Mouse (Mus musculus) neural tube, embryonic 13.5 days (tissue): ENCODE results near the gene Sox12. TPM values are rescaled to one million over a fixed set of nuclear protein-coding genes. Genes with fewer than 3 reads are reported as not detected.

Experiments used
- ATAC-seq: fragments of 200-750 bp; cut with Nextera tagmentation; 2 replicates; pipeline ENCODE4 v1.8.0; 2017; ENCODE audit warnings: low read depth, mild to moderate bottlenecking, moderate TSS enrichment, moderate library complexity
- H3K27ac ChIP-seq: fragments of 300-500 bp; sonication (generic); replicated peaks from 2 replicates; pipeline ENCODE4 v1.5.1; 2015; ENCODE audit warnings: moderate library complexity, mild to moderate bottlenecking, inconsistent platforms
- H3K27me3 ChIP-seq: fragments of 300-500 bp; sonication (generic); 2 replicates; pipeline ENCODE4 v1.6.1; 2015; ENCODE audit warnings: mild to moderate bottlenecking, inconsistent platforms
- H3K36me3 ChIP-seq: fragments of 300-500 bp; sonication (generic); 2 replicates; pipeline ENCODE4 v1.6.1; 2015; ENCODE audit warnings: mild to moderate bottlenecking, inconsistent platforms
- H3K4me1 ChIP-seq: fragments of 300-500 bp; sonication (generic); replicated peaks from 2 replicates; pipeline ENCODE4 v1.6.1; 2015; ENCODE audit warnings: inconsistent platforms
- H3K4me2 ChIP-seq: fragments of 300-500 bp; sonication (generic); 2 replicates; pipeline ENCODE4 v1.6.1; 2015; ENCODE audit warnings: inconsistent platforms, mild to moderate bottlenecking, moderate library complexity
- H3K4me3 ChIP-seq: fragments of 300-500 bp; sonication (generic); 2 replicates; pipeline ENCODE4 v1.5.1; 2015; ENCODE audit warnings: mild to moderate bottlenecking, inconsistent platforms
- H3K9ac ChIP-seq: fragments of 300-500 bp; sonication (generic); 2 replicates; pipeline ENCODE4 v1.6.1; 2015; ENCODE audit warnings: moderate library complexity, mild to moderate bottlenecking, inconsistent platforms
- H3K9me3 ChIP-seq: fragments of 300-500 bp; sonication (generic); 2 replicates; pipeline ENCODE4 v1.6.1; 2016; ENCODE audit warnings: inconsistent platforms
- WGBS: fragments of 180-500 bp; shearing (Covaris S2); methylation state at CpG from one replicate; pipeline ENCODE4 v1.1.7; 2015; 5-methylcytosine and 5-hydroxymethylcytosine counted together
- polyA plus RNA-seq: library from polyadenylated mRNA; unstranded; fragments of >200 nt; fragmentation: Nextera tagmentation; extraction: Ambion mirVana; gene quantifications from 2 replicates; pipeline ENCODE4 v1.2.1, GENCODE M21; 2015

Gene Sox12
- polyA plus RNA-seq, 1 experiment from 2014 or later = 14.9 TPM

GRCm38 (mm10) chr2:152415287-152415686 is 17.4 kb upstream of the Sox12 start, which contains the start of gene 6820408C15Rik:
6820408C15Rik (plus strand) TSS chr2:152415587.
- H3K27me3 ChIP-seq = no peaks in the 10 kb centered on the region
- peak within 1 kb of the TSS; percentile 98 for H3K4me2 ChIP-seq
- no peak for ATAC-seq
- 29% methylated on average over 4 of the region's 4 CpGs for WGBS
- H3K9me3 ChIP-seq = no peaks in the 10 kb centered on the region
- H3K9ac ChIP-seq = peak within 1 kb of the TSS; percentile 96
- H3K4me3 ChIP-seq = peak within 1 kb of the TSS; percentile 92
- no peaks in the 10 kb centered on the region for H3K36me3 ChIP-seq
- H3K27ac ChIP-seq = peak within 1 kb of the TSS; percentile 97
- H3K4me1 ChIP-seq = peaks cover 45% of the 10 kb centered on the region

- Histone ChIP-seq H3K4me1 (peaks cover 51% of the 10 kb centered on the region), H3K36me3 (no peaks in the 10 kb centered on the region), H3K4me3 (peak within 1 kb of the TSS; percentile 92), H3K4me2 (peak within 1 kb of the TSS; percentile 98), H3K9ac (peak within 1 kb of the TSS; percentile 96), H3K9me3 (no peaks in the 10 kb centered on the region), H3K27me3 (no peaks in the 10 kb centered on the region), H3K27ac (peak within 1 kb of the TSS; percentile 97)
- ATAC-seq = peak; percentile 84
- WGBS = 0% methylated on average over 57 of the region's 65 CpGs
Measured at GRCm38 (mm10) chr2:152414591-152415165, 16.8 kb upstream of the Sox12 start, which contains the start of gene Zcchc3. Zcchc3 (minus strand) TSS chr2:152415027.

GRCm38 (mm10) chr2:152413765-152414584 is 16.1 kb upstream of the Sox12 start:
- H3K36me3 ChIP-seq = no peaks in the 10 kb centered on the region
- ATAC-seq = peak; percentile 34
- under 1% methylated on average over 81 of the region's 86 CpGs for WGBS

GRCm38 (mm10) chr2:152413158-152413764 is 15.4 kb upstream of the Sox12 start:
- H3K9me3 ChIP-seq = no peaks in the 10 kb centered on the region
- H3K4me1 ChIP-seq = peaks cover 56% of the 10 kb centered on the region
- H3K27ac ChIP-seq = peak overlapping the region; percentile 97
- H3K36me3 ChIP-seq = no peaks in the 10 kb centered on the region
- H3K27me3 ChIP-seq = no peaks in the 10 kb centered on the region
- H3K9ac ChIP-seq = peak overlapping the region; percentile 96
- peak overlapping the region; percentile 92 for H3K4me3 ChIP-seq
- WGBS = 2% methylated on average over 21 of the region's 21 CpGs
- H3K4me2 ChIP-seq = peak overlapping the region; percentile 98
- no peak for ATAC-seq

More at GRCm38 (mm10) chr2:152413765-152414584, 16.1 kb upstream of the Sox12 start:
- Histone ChIP-seq H3K27ac (peak overlapping the region; percentile 97), H3K4me1 (peaks cover 56% of the 10 kb centered on the region), H3K27me3 (no peaks in the 10 kb centered on the region), H3K9me3 (no peaks in the 10 kb centered on the region), H3K9ac (peak overlapping the region; percentile 96), H3K4me3 (peak overlapping the region; percentile 92), H3K4me2 (peak overlapping the region; percentile 98)

GRCm38 (mm10) chr2:152412526-152413157 is 14.8 kb upstream of the Sox12 start:
- ATAC-seq = no peak
- Histone ChIP-seq H3K27ac (peak overlapping the region; percentile 97), H3K9me3 (no peaks in the 10 kb centered on the region), H3K4me2 (peak overlapping the region; percentile 98), H3K4me3 (peak overlapping the region; percentile 92), H3K9ac (peak overlapping the region; percentile 96), H3K4me1 (peaks cover 56% of the 10 kb centered on the region), H3K27me3 (no peaks in the 10 kb centered on the region), H3K36me3 (no peaks in the 10 kb centered on the region)
- 3% methylated on average over 15 of the region's 15 CpGs for WGBS

- H3K9me3 ChIP-seq = no peaks in the 10 kb centered on the region
- H3K36me3 ChIP-seq = no peaks in the 10 kb centered on the region
- no peak for ATAC-seq
- peak overlapping the region; percentile 97 for H3K27ac ChIP-seq
- H3K27me3 ChIP-seq = no peaks in the 10 kb centered on the region
- 7% methylated on average over 7 of the region's 7 CpGs for WGBS
- H3K4me2 ChIP-seq = peak overlapping the region; percentile 98
- peaks cover 58% of the 10 kb centered on the region for H3K4me1 ChIP-seq
- peak overlapping the region; percentile 92 for H3K4me3 ChIP-seq
- H3K9ac ChIP-seq = peak overlapping the region; percentile 96
Measured at GRCm38 (mm10) chr2:152411471-152411870, 13.6 kb upstream of the Sox12 start.

- peak overlapping the region; percentile 98 for H3K4me2 ChIP-seq
- peaks cover 61% of the 10 kb centered on the region for H3K4me1 ChIP-seq
- 1% methylated on average over 15 of the region's 15 CpGs for WGBS
Measured at GRCm38 (mm10) chr2:152410971-152411371, 13.1 kb upstream of the Sox12 start.

GRCm38 (mm10) chr2:152409781-152410180 is 11.9 kb upstream of the Sox12 start:
- H3K4me2 ChIP-seq = no peak overlapping the region
- no peaks in the 10 kb centered on the region for H3K27me3 ChIP-seq
- H3K4me3 ChIP-seq = no peak overlapping the region
- H3K4me1 ChIP-seq = peaks cover 60% of the 10 kb centered on the region
- H3K9me3 ChIP-seq = no peaks in the 10 kb centered on the region
- WGBS = 83% methylated on average over 6 of the region's 6 CpGs
- H3K36me3 ChIP-seq = no peaks in the 10 kb centered on the region
- no peak overlapping the region for H3K9ac ChIP-seq
- ATAC-seq = no peak
- peak overlapping the region; percentile 97 for H3K27ac ChIP-seq

More at GRCm38 (mm10) chr2:152410971-152411371, 13.1 kb upstream of the Sox12 start:
- no peaks in the 10 kb centered on the region for H3K9me3 ChIP-seq
- no peaks in the 10 kb centered on the region for H3K27me3 ChIP-seq
- peak overlapping the region; percentile 96 for H3K9ac ChIP-seq
- ATAC-seq = peak; percentile 61
- peak overlapping the region; percentile 97 for H3K27ac ChIP-seq
- no peaks in the 10 kb centered on the region for H3K36me3 ChIP-seq
- H3K4me3 ChIP-seq = peak overlapping the region; percentile 92

- H3K9me3 ChIP-seq = no peaks in the 10 kb centered on the region
- peak overlapping the region; percentile 70 for H3K27ac ChIP-seq
- no peaks in the 10 kb centered on the region for H3K27me3 ChIP-seq
- H3K4me2 ChIP-seq = peak overlapping the region; percentile 64
- peak; percentile 94 for ATAC-seq
- under 1% methylated on average over 19 of the region's 19 CpGs for WGBS
- no peaks in the 10 kb centered on the region for H3K36me3 ChIP-seq
- peak overlapping the region; percentile 35 for H3K4me3 ChIP-seq
- H3K4me1 ChIP-seq = peaks cover 33% of the 10 kb centered on the region
- peak overlapping the region; percentile 66 for H3K9ac ChIP-seq
Measured at GRCm38 (mm10) chr2:152406126-152406525, 8.3 kb upstream of the Sox12 start.

- 1% methylated on average over 13 of the region's 13 CpGs for WGBS
- peak overlapping the region; percentile 98 for H3K9ac ChIP-seq
- H3K36me3 ChIP-seq = peaks cover 7% of the 10 kb centered on the region
- H3K4me1 ChIP-seq = peaks cover 40% of the 10 kb centered on the region
- H3K9me3 ChIP-seq = no peaks in the 10 kb centered on the region
- peak overlapping the region; percentile 100 for H3K27ac ChIP-seq
- no peak; the same call in none of the 2 replicates for ATAC-seq
- peak overlapping the region; percentile 98 for H3K4me2 ChIP-seq
- peak overlapping the region; percentile 84 for H3K4me3 ChIP-seq
- no peaks in the 10 kb centered on the region for H3K27me3 ChIP-seq
Measured at GRCm38 (mm10) chr2:152399122-152399542, 1.3 kb upstream of the Sox12 start.

- no peaks in the 10 kb centered on the region for H3K9me3 ChIP-seq
- peak overlapping the region; percentile 100 for H3K27ac ChIP-seq
- no peaks in the 10 kb centered on the region for H3K27me3 ChIP-seq
- peak overlapping the region; percentile 98 for H3K4me2 ChIP-seq
- ATAC-seq = peak; percentile 75
- H3K36me3 ChIP-seq = peaks cover 11% of the 10 kb centered on the region
- WGBS = under 1% methylated on average over 38 of the region's 38 CpGs
- peak overlapping the region; percentile 84 for H3K4me3 ChIP-seq
- peaks cover 44% of the 10 kb centered on the region for H3K4me1 ChIP-seq
- peak overlapping the region; percentile 98 for H3K9ac ChIP-seq
Measured at GRCm38 (mm10) chr2:152398691-152399090, 828 bp upstream of the Sox12 start.
